Mouse (Mus musculus) c-Kit-positive CD71-positive TER-119-negative erythroid progenitor cells, embryonic 14.5 days (primary cell): ENCODE results near the gene Zfp60.

Experiments
- DNase-seq: peaks from one replicate; pipeline ENCODE4 v3.0.0-alpha.2; 2013; ENCODE audit warnings: low read depth

Gene Zfp60

GRCm38 (mm10) chr7:27731281-27731883 lies at the start of gene Zfp60:
Gene Zfp60 (plus strand): TSS chr7:27731389.
- peak; percentile 77 for DNase-seq

DNA sequence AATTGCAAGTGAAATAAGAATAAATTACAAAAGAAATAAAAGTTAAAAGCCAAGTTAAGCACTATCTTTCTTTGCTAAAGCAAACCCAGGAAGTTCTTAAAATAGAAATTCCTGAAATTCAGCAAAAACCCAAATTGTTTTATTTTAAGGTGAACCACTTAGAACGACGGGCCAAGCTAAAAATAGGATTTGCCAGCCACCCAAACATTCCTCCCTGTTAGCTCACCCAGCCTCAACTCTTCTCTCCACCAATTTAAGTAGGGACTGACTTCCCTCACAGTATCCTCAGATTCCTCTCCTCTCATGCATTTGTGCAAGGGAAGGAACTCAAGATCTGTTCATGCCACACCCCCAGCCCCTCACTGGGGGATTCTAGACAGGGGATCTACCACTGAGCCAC lies 48.0 kb upstream of the Zfp60 start:
- DNase-seq, result no peak

GRCm38 (mm10) chr7:27685220-27685619 lies 46.0 kb upstream of the Zfp60 start:
- DNase-seq, result no peak

DNA sequence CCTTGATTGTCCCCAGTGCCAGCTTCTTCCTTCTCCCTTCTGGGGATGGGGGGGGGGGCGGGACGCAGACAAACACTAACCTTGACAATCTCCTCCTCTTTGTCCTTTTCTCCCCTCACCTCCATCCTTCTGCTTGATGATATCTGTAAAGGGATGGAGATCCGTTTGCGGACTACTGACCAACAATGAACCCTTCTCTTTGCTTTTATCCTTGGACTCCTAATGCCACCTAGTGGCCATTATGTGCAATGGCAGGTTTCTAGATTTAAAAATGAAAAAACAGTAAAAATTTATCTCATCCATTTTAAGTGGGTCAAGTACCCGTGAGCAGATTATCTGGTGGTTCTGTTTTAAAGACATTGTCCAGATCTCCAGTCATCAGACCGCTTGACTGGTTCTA lies 45.5 kb upstream of the Zfp60 start:
- DNase-seq, result no peak

- DNase-seq, result no peak
Measured at GRCm38 (mm10) chr7:27687043-27687442, 44.1 kb upstream of the Zfp60 start.

DNA sequence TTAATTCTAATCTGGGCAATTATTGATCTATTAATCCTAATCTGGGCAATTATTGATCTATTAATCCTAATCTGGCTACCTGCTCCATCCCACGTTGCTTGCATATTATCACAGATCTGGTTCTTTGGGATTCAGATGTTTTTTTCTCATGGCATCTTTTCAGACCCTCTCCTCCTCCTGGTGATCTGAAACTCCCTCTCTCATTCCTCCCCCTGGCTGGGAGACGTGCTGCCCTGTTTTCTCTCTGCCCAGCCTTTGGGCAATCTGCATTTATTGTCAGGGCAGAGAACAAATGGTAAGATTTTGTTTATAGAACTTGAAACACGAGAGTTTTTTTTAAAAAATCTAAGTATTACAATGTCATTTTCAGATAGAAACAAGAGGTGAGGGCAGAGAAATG lies 43.4 kb upstream of the Zfp60 start:
- DNase-seq, result no peak

DNA sequence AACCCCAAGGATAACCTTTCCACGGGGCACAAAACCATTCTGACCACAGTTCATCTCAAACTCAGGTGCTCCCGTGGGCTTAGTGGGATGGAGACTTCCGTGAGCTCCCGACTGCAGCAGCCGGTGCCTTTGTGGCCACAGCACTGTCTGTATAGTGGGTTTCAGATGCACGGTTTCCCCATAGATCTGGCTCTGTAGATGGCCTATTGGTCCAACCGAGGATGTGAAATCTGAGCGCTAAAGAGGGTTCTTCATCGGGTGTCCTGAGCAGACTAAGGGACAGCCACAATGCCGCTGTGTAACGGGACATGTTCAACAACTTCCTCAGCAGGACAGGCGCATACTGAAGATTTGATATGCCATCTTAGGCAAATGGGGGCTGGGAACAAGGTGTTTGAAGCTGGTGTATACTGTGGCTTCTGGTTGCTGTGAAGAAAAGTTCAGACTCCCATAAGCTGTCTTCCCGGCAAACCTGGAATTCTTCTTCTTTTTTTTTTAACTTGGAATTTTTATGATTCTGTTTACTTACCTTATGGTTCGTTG lies 42.9 kb upstream of the Zfp60 start:
- DNase-seq, result no peak

DNA sequence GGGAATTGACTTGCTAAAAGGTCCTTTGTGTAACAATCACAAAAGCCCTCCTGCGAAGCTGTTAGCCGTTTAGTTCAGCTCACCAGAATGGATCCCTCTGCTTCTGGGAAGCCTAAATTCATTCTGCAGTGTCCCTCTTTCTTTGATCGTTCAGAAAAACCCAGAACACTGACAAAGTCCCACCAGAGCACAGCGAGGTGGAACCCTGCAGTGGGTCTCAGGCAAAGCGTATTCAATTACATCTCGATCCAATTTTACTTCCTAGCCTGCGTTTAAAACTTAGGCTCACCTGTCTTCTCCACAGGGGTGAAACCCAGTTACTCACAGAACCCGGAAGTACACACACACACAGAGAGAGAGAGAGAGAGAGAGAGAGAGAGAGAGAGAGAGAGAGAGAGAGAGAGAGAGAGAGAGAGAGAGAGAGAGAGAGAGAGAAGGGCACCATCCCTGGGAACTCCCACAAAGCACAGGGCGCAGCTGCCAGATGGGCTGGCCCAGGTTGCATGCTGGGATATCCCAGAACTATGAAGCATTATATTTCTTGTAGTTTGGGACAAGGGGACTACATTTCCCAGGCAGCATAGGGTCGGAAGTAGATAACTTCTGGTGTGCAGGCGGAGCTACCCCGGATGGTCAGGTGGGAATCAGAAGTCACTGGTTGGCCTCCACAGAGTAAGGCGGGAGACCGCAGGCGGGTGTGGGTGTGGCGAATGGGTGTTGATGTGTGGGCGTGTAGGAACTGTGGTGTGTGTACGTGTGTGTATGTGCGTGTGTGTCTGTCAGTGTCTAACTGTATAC lies 42.2 kb upstream of the Zfp60 start, which contains the start of gene Zfp607b:
Gene Zfp607b (plus strand): TSS at position 526 of the 798 bp plus-strand sequence.
- DNase-seq, result peak; percentile 94

- no peak for DNase-seq
Measured at GRCm38 (mm10) chr7:27691076-27691475, 40.1 kb upstream of the Zfp60 start.

DNA sequence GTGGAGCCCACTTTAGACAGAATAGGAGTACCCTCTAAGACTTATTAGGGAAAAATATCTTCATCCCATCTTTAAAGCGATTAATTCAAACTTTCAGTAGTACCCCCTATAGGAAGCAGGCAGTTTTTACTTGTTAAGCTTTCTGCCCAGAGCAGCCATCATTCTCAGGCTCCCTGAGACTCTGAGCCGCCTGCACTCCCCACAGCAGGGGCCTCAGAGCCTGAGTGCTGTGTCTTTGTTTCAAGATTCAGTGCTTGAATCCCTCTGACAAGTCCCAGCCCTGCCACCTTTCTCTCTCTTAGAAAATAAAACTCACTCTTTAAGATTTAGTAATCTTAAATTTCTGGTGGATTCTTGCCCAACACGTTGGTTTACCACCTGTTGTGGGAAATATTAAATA lies 34.5 kb upstream of the Zfp60 start:
- DNase-seq, result no peak

DNA sequence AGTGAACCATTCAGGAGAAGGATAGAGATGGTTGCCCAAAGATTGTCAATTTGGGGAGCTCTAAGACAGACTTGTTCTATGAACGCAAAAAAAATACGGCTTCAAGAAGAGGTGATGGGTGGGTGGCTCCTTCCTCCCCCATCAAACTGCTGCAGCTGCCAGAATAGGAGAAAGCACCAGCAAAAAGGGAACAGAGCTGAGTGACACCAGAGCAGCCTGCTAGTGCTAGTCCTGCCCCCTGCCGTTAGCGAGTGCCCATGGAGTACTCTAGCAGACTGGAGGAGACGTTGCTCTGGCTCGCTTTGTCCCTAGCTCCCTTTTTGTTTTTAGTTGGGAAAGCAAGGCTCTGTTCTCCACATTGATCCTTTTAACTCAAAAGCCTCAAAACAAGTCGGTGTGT lies 20.8 kb upstream of the Zfp60 start:
- DNase-seq, result no peak

DNA sequence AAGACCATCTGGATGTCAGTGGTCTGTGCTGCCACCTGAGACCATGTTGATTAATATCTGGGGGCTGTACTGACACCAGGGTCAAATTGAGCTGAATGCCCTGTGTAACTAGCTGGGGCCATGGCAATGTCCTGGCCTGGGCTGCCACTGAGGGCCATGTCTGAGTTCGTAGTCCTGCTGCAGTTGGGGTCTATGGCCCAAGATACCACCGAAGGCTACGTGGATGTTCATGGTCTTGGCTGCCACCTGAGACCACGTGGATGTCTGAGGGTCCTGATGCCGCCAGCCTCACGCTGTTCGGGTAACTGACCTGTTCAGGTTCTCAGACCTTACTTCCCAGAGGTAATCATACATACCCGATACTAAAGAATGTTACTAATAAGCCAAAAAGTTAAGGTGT lies 9.2 kb upstream of the Zfp60 start:
- DNase-seq, result no peak

GRCm38 (mm10) chr7:27725566-27726538 lies 5.3 kb upstream of the Zfp60 start:
- peak; percentile 55 for DNase-seq

DNA sequence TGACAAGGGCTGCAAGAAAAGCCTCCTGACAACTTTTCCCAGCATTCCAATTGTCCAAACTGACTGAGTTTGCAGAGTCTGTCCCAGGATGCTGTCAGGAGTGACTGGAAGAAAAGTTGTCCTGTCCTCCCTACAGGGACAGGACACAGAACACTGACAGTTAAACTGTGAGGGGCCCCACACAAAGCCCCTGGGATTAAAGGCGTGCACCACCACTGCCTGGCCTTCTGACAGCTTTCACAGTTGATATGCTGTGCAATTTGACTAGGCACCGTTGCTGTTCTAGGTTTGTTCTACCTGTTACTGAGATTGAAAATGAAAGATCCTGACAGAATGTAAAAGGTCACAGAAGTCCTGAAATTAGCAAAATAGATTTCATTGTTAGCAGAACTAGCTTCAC lies 3.7 kb upstream of the Zfp60 start:
- no peak for DNase-seq

DNA sequence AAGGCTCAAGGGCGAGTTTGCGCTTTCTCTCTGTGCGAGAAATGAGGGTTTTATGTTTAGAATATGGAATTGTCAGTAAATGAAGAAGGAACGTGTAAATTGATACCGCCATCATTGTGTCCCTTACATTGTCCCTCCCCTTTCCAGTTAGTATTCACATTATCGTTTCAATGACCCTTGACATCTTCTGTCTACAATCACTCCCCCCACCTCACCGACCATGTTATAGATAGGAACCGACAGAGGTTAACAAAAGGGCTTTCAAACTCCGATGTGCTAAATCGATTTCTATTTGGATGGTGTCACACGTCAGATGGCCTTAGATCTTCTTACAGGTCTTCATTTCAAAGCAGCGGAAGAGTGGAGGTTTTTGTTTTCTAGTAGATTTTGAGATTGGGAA lies 757 bp downstream of the Zfp60 start:
- DNase-seq, result no peak

DNA sequence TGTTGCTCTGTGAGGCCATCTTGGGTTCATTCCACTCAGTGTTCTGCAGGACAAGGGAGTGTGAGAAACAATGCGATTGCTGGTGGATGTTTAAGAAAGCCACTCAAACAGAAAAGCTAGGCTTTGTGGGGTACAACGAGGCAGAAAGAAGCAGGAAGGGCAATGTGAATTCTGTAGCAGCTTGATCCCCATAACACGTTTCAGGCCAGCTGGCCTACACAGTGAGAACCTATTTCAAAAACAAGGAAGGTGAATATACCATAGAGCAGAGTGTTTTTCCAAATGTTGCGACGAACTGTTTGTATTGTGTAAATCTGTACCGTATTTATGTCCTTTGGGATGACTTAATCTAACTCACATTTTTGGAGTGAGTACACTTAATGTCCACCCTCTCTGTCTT lies 1.3 kb downstream of the Zfp60 start:
- DNase-seq, result no peak

- no peak for DNase-seq
Measured at GRCm38 (mm10) chr7:27735457-27735856, 4.3 kb downstream of the Zfp60 start.

DNA sequence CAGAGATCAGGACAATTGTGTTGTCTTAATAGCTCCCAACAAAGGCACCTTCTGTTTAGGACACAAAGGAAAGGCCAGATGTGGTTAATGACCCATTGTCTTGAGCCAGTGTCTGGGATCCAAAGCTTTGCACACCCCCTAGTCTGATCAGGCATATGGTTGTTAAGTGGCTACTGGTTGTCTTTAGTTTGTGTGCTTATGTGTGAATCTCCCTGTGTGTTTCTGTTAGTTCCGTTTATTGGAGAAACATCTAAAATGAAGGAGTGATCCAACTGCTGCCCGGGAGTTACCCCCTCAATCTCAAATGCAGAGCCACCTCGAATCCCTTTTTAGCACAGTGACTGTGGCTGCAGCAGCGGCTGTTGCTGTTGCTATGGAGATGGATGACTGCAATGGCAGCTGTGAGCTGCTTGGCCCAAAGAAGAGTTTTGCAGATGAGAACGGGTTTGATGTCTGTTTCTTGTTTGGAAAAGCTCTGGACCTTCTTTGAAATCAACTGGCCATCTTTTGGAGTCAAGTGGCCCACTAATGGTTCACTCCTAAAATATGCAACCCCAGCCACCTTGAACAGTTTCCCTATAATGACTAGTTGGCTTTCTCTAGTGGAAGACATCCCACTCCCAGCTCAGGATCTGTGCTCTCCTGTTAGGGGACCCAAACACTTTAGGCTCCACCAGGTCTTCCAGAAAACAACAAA lies 25.3 kb downstream of the Zfp60 start:
- DNase-seq, result no peak

- DNase-seq, result no peak
Measured at GRCm38 (mm10) chr7:27757048-27757375, 25.8 kb downstream of the Zfp60 start.

GRCm38 (mm10) chr7:27765176-27765886 lies 34.1 kb downstream of the Zfp60 start:
- no peak for DNase-seq

DNA sequence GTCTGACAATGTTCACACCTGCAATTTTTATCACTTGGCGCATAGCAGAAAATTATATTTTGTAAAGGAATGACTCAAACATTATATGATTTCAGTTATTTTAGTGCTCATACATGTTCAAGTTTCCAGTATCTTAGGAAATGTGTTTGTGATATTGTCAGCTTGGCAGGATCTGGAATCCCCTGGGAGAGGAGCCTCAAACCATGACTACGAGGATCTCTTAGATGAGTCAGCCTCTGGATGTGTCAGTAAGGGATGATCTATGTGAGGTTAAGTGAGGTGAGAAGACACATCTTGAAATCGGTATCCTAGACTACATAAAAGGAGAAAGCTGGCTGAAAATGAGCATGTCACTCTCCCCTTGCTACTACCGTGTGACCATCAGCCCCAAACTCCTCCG lies 58.1 kb downstream of the Zfp60 start:
- no peak for DNase-seq
